Mouse (Mus musculus) right cerebral cortex, postnatal 10 days (tissue): ENCODE measurements around the gene Dync2h1.
"Not testable (repeated sequence)": the region's sequence is repeated elsewhere in the genome, so short reads cannot be mapped to it uniquely, and the experiment has no call there.

Source experiments
- DNase-seq, 2 experiments: peaks; one replicate each; pipeline ENCODE4 v3.0.0; 2021; ENCODE audit warnings: low spot score in 2 of 2

Gene Dync2h1

DNA sequence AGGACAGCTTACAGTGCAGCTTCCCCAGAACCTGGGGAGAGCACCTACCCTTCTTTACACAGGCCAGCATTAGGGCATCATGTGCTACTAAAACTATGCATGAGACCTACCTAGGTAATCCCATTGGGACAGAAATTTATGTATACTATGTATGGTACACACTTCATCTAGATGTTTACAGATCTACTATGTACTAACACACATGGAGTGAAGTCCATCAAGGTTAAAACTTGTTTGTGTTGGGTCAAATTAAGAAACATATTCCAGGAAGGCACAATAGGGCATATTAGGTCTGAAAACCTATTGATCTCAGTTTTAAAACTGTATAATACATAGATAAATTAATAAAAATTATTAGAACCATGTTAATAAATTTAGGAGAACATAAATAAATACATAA, 168.6 kb downstream of the Dync2h1 start:
- DNase-seq, result no peak

DNA sequence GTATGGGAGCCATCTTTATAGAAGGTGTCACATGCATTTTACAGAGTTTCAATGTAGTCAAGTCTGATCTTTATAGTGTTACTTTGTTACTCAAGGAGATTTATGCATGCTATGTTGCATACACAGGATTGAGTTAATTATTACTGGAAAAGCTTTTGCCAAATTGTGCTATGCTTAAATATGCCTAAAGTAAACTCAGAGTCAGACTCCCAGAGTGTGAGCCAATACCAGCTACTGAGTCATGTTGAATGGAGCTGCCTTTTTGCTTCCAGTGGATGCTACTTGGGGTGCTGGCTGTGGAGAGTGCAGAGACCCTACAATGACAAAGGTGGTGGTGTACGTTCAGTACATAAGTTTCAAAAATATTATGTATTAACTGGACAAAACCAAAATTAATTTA, 169.5 kb downstream of the Dync2h1 start:
- DNase-seq, result no peak

DNA sequence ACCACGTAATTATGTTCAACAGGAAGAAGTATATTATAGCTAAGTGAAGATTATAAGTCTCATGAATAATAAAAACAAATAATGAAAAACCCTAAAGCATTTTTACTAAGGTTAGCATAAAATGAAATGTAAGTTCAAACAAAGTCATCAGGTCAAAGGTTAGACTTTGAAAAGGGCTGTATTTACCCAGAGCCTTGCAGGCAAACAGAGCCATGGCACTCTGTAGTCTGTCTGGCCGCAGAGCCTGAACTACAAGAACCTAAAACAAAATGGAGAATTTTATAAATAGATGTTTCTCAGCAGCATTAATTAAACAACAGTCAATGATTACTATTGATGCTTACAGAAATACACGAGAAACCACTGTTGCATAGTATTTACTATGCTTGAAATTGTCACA, 174.5 kb downstream of the Dync2h1 start:
- DNase-seq, result no peak

DNA sequence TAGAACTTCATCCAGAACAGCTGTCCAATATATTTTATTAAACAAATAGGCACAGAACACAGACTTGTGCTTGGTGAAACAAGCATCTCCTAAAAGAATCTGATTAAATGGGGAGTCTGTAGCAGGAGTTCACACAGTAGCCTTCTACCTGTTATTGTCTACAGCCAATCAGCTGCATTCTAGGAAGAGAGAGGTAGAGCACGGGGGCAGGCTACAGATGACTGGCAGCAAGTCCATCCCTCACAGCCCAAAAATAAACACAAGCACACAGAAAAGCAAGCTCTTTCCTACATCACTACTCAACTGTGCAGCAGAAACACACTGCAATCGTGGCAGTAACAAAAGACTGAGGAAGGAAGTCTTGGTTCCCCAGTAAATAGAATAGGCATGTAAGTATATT, 189.4 kb downstream of the Dync2h1 start:
- no peak for DNase-seq

DNA sequence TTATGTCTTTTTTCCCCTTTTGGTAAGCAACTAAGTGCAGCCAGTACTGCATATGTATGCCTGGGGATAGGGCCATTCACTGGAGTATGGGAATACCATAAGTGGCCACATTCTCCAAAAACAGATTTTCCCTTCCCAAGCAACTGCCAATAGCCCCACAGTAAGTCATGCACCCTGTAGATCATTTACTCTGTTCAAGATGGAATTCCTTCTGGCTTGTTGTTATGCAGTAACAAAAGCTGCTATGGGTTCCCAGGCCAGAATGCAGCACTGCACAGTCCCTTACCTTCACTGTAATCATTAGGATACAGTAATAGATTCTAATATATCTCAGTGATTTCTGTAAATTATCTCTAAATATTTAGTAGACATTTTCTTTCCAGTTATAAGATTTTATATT, 190.0 kb downstream of the Dync2h1 start:
- DNase-seq, result no peak

DNA sequence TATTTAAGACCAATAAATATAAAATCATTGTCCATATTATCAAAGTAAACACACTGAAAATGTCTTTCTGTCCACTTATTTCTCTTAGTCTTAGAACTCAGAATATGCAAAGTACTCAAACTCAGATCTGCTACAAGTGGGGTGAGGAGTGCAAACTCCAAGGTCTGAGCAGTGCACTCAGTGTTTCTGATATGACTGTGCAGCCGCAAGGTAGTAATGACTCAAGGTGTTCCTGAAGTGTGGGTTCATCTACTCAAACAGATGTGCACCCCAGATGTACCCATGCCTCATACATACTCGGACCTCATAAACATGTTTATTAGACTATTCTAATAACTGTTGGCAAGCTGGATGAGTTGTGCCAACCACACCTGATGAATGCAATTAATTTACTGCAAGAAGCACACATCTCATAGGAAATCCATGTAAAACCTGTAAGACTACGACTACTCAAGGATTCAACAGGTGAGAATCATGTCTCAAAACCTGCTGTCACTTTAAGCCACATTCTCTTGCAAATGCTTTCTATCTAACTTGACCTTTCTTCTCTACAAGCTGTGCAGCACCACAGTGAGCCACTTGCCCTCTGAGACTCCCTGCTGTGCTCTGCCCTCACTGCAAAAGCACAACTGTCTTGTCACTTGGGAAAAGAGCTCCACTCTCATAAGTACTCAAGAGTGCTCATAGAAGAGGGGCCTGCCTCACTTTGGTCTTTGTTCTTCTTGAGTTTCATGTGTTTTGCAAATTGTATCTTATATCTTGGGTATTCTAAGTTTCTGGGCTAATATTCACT, 195.2 kb downstream of the Dync2h1 start:
- no peak for DNase-seq

DNA sequence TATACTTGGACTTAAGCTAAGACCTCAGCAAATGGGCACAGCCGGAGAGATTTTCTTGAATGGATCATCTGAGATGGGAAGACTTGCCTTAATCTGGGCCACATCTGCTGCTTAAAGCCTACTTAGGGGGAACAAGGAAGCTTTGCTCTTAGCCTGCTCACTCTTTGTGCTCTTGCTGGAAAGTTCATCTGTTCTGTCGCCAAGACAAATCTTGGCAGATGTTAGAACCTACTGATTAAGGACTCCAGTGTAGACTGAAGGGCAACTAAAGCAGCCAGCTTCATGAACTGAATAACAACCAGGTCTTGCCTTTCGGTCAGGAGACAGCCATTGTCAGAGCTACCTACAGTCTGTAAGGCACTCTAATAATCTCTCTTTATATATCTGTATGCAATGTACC, 198.1 kb downstream of the Dync2h1 start:
- peak; percentile 45 to 74 for DNase-seq

DNA sequence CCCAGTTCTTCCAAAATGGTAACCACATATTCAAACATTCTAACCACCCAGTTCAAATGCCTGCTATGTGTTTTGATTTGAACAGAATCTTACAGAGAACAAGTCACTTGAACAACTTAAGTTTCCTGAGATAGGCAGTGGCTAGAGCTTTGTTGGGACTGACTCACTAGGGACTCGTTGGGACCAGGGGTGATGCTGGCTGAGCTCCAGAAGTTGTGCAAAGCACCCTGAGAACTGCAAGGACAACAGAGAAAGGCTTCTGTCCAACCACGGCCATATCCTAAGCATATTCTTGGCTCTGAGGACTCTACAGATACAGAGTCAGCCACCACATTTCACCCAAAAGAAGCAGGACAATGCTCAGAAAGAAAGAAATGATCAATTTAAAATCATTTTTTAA, 215.1 kb downstream of the Dync2h1 start:
- DNase-seq, result peak in 1 of 2 experiments; percentile 26

DNA sequence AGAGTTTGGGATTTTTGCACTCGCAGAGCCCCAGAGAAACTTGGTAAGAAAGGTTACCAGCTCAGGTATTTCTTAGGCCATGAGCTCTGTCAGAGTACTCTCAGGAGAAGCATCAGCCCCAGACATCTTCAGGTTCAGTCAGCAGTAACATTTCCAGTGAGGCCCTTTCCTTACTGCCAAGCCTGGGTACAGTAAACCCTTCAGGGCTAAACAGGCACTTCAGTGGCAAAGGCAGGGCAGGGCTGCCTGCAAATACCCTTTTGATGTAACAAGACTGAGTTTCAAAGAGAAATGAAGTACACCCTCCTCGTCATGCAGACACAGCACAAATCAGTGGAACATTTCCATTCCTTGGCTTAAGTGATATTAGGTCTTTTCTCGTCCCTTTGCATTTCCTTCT, 219.2 kb downstream of the Dync2h1 start:
- no peak for DNase-seq

DNA sequence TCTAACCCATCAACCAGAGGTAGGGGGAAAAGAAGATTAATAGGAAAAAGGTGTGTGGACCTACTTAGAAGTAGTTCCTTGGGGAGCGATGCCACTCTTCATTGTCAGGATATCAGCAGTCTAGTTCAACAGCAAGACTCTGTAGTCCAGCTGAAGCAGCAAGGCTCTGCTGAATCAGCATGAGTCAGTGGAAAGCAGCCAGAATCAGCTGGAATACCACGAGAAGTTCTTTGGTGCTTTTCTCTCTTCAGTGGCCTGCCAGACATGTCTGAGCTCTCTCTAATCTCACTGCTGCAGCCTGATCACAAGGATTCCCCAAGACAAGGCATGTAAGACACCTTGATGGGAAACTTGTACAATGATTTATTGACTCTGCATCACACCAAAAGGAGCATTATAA, 225.9 kb downstream of the Dync2h1 start:
- DNase-seq, result no peak

DNA sequence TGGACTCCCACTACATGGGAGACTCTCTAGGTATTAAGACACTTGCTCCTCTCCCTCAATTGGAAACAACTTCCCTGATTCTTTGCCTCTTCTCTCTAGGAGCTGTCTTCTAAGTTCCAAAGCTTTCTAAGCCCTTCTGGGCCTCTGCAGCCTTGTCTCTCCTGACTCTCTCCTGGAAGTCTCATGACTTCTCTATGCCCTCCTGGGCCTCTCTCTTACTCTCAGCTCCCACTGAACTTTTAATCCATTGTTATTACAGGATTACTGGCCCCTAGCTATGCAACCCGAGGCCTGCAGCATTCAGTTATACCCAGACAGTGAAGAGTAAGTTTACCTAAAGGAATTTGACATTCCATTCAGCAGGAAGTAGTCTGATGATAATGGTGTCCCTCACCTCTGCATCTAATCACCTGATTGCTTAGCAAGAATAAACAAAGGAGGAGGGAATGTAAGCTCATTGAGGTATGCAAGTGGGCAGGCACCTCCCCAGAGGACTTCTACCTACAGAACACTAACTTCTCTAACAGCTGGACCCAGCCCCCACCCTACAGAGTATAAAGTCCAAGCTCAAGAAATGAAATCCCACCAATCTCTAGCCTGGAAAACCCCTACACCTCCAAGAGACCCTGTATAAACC, 256.7 kb downstream of the Dync2h1 start:
- DNase-seq, result no peak

DNA sequence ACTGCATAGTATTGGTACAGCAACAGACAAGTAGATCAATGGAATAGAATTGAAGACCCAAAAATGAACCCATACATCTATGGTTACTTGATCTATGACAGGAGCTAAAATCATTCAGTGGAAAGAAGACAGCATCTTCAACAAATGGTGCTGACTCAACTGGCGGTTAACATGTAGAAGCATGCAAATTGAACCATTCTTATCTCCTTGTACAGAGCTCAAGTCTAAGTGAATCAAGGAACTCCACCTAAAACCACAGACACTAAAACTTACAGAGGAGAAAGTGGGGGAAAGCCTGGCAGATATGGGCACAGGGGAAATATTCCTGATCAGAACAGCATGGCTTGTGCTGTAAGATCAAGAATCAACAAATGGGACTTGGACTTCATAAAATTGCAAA, 270.8 kb downstream of the Dync2h1 start:
- DNase-seq, result no peak

DNA sequence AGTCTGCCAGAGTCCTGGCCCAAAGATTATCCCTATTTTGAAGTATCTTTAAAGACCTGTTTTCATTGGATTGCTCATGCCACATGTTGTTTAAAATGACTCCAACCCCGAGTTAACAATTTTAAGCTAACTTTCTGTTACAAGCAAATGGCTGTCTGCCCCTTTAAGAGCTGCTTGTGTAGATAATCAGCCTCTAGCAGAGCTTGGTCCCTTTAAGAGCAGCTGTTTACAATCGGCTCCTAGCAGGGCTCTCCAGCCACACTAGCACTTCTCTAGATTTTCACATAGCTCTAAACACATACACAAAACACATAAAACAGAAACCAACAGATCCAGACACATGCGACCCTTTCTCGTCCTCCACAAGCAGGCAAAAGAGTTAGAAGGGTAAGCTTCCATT, 273.7 kb downstream of the Dync2h1 start:
- DNase-seq, result not testable (repeated sequence)

DNA sequence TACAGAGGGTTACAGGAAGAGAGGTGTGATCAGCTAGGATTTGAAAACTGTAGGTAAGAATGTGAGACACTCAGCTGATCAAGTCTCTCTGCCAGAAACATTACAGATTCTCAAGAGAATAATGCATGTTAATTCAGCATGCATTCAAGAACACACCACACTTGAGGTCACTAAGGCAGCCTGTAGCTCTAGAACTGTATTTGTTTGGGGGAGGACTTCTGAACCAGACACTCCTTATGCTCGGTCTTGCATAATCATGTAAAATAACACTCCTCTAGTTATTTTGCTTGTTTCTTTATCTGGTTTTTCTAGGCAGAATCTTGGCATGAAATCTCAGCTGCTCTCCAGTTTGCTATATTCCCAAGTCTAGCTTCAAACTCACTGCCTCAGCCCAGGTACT, 282.6 kb downstream of the Dync2h1 start:
- no peak for DNase-seq

DNA sequence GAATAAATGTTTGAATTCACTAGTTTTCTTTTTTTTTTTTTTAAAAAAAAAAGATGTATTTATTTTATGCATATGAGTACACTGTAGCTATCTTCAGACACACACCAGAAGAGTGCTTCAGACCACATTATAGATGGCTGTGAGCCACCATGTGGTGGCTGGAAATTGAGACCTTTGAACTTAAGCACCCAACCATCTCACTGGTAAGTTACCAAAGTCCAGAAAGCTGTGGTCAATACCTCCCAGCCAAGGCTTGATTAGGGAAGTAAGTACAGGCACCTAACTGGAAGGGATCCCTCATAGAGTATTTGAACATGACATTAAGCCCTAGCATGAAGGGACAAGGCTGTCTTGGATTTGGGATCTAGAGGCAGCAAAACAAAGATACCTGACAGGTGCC, 292.9 kb downstream of the Dync2h1 start:
- DNase-seq, result no peak

DNA sequence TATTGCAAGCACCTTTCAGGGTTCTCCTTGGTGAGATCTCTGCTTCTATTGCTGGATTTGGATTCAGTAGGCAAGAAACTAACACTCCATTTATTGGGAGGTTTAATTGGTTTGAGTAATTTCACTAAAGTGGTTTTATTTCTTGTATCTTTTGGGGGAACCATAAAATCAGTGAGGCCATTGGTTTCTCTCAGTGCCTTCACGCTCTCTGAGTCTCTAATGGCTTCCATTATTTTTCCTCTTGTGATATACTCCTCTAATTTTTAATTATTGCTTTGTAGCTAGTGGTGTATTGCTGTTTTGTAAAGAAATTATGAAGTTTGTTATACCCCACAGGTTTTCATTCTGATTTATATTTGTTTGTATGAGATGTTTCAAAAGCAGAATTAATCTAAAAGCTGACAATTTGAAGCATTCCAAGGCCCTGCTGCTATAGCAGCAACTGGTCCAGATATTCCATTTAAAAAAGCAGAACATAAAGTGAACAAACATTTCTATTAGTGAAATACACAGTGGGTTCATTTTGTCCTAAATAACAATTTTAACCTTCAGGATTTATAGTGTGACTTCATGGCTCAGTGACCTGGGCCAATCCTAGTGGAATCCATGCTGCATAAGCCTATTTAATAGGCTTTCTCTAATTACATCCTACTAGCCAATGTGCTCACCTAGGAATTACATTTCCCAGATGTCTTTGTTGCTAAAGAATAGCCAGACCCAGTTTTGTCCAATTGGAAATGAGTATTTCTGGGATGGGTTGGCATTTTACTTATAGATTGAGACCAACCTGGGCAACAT, 302.9 kb downstream of the Dync2h1 start:
- no peak for DNase-seq
